Mouse (Mus musculus): Measurements from ENCODE around the gene Neu1. TPM values are rescaled to one million over a fixed set of nuclear protein-coding genes. Genes with fewer than 3 reads are reported as not detected.

Gene Neu1
- total RNA-seq, 2 experiments from 2014 or later: 8.0 to 8.5 TPM

Other genes with a start within 250 kb of the Neu1 start
- gene C4b, start 187.4 kb upstream of the Neu1 start, total RNA-seq (2021): 1 to 10 TPM; 3.6 to 6.3 TPM
- gene Cyp21a1, start 126.7 kb upstream of the Neu1 start, total RNA-seq (2021): not detected
- 1 to 10 TPM; 5.8 to 8.7 TPM for gene Stk19, start 94.3 kb upstream of the Neu1 start, total RNA-seq (2021)
- gene Dxo, start 94.2 kb upstream of the Neu1 start, total RNA-seq (2021): 1 to 10 TPM; 6.5 to 9.1 TPM
- 10 to 100 TPM; 17.0 to 20.0 TPM for gene Skiv2l, start 81.0 kb upstream of the Neu1 start, total RNA-seq (2021)
- 1 to 10 TPM; 8.8 to 9.0 TPM for gene Nelfe, start 80.9 kb upstream of the Neu1 start, total RNA-seq (2021)
- gene Cfb, start 68.7 kb upstream of the Neu1 start, total RNA-seq (2021): 1 to 10 TPM; 1.5 to 3.4 TPM
- 1 to 10 TPM; 4.6 to 5.7 TPM for gene Zbtb12, start 51.8 kb upstream of the Neu1 start, total RNA-seq (2021)
- gene Gm20547, start 49.2 kb upstream of the Neu1 start, total RNA-seq (2021): under 1 TPM in 1 of 2 experiments, not detected in 1; 0.20 TPM
- gene C2, start 33.0 kb upstream of the Neu1 start, total RNA-seq (2021): 1 to 10 TPM; 1.4 to 1.5 TPM
- gene Ehmt2, start 32.8 kb upstream of the Neu1 start, total RNA-seq (2021): 10 to 100 TPM; 24.7 to 28.2 TPM
- under 1 TPM in 1 of 2 experiments, not detected in 1; 0.17 TPM for gene Slc44a4, start 16.8 kb upstream of the Neu1 start, total RNA-seq (2021)
- 1 to 10 TPM; 4.6 to 6.1 TPM for gene Hspa1b, start 28.0 kb downstream of the Neu1 start, total RNA-seq (2021)
- not detected for gene Gm20481, start 38.7 kb downstream of the Neu1 start, total RNA-seq (2021)
- 10 to 100 TPM in 1 of 2 experiments, 1 to 10 TPM in 1; 8.8 to 10.1 TPM for gene Hspa1a, start 40.9 kb downstream of the Neu1 start, total RNA-seq (2021)
- 10 to 100 TPM; 18.6 to 23.2 TPM for gene Hspa1l, start 41.5 kb downstream of the Neu1 start, total RNA-seq (2021)
- gene Lsm2, start 50.6 kb downstream of the Neu1 start, total RNA-seq (2021): 10 to 100 TPM; 13.1 to 15.3 TPM
- 10 to 100 TPM; 29.3 to 31.8 TPM for gene Vars, start 69.7 kb downstream of the Neu1 start, total RNA-seq (2021)
- 10 to 100 TPM; 11.3 to 12.8 TPM for gene Vwa7, start 85.3 kb downstream of the Neu1 start, total RNA-seq (2021)
- gene Sapcd1, start 96.8 kb downstream of the Neu1 start, total RNA-seq (2021): not detected
- under 1 TPM; 0.20 to 0.35 TPM for gene Msh5, start 115.5 kb downstream of the Neu1 start, total RNA-seq (2021)
- gene Clic1, start 118.7 kb downstream of the Neu1 start, total RNA-seq (2021): 10 to 100 TPM; 10.9 to 12.0 TPM
- 1 to 10 TPM; 8.4 to 8.9 TPM for gene Ddah2, start 127.8 kb downstream of the Neu1 start, total RNA-seq (2021)
- not detected for gene Ly6g6c, start 134.1 kb downstream of the Neu1 start, total RNA-seq (2021)
- not detected for gene Mpig6b, start 134.9 kb downstream of the Neu1 start, total RNA-seq (2021)
- gene Ly6g6e, start 145.6 kb downstream of the Neu1 start, total RNA-seq (2021): not detected
- 1 to 10 TPM in 1 of 2 experiments, not detected in 1; 1.8 TPM for gene Ly6g6d, start 146.8 kb downstream of the Neu1 start, total RNA-seq (2021)
- gene Ly6g6f, start 154.4 kb downstream of the Neu1 start, total RNA-seq (2021): not detected
- 10 to 100 TPM; 67.7 to 73.9 TPM for gene Abhd16a, start 158.0 kb downstream of the Neu1 start, total RNA-seq (2021)
- gene Ly6g5c, start 177.0 kb downstream of the Neu1 start, total RNA-seq (2021): not detected
- gene Ly6g5b, start 184.2 kb downstream of the Neu1 start, total RNA-seq (2021): not detected
- 1 to 10 TPM; 6.0 to 7.8 TPM for gene Gpank1, start 190.2 kb downstream of the Neu1 start, total RNA-seq (2021)
- gene Csnk2b, start 190.8 kb downstream of the Neu1 start, total RNA-seq (2021): 100 to 1,000 TPM; 145 to 170 TPM
- gene D17H6S53E, start 195.1 kb downstream of the Neu1 start, total RNA-seq (2021): 10 to 100 TPM; 13.0 to 17.0 TPM
- gene Apom, start 200.8 kb downstream of the Neu1 start, total RNA-seq (2021): not detected
- gene Bag6, start 203.9 kb downstream of the Neu1 start, total RNA-seq (2021): 100 to 1,000 TPM; 191 to 208 TPM
- gene Prrc2a, start 233.6 kb downstream of the Neu1 start, total RNA-seq (2021): 10 to 100 TPM; 88.4 to 93.0 TPM
- gene Aif1, start 244.8 kb downstream of the Neu1 start, total RNA-seq (2021): under 1 TPM in 1 of 2 experiments, not detected in 1; 0.47 TPM

Measured in gastrocnemius, postnatal 36 days (tissue).